Mouse (Mus musculus): Measurements from ENCODE around the gene Clcc1. TPM values are rescaled to one million over a fixed set of nuclear protein-coding genes. Genes with fewer than 3 reads are reported as not detected.
A peak's percentile ranks its signal among the peaks of the same experiment; 100 is the strongest.

The Clcc1 gene
- polyA plus RNA-seq, 2 experiments, result 81.3 to 87.7 TPM

- no peaks in the 10 kb centered on the region for H3K27me3 ChIP-seq (ENCODE audit: control insufficient read depth, insufficient read depth, low read length)
- H3K9ac ChIP-seq (ENCODE audit: low read depth, low read length, severe bottlenecking), result peak within 1 kb of the TSS; percentile 91
- peak within 1 kb of the TSS; percentile 80 for H3K4me3 ChIP-seq (replicated peaks; ENCODE audit: low read length)
- ATAC-seq (ENCODE audit: low FRiP score, low read depth), result peak; percentile 97
- peaks cover 19% of the 10 kb centered on the region for H3K4me1 ChIP-seq (ENCODE audit: control insufficient read depth, insufficient read depth, low read length)
- peak; percentile 76 for TF ChIP-seq POLR2A (IDR thresholded peaks at IDR 0.05; ENCODE audit: borderline replicate concordance, extremely low read depth, insufficient read depth, insufficient read length)
- peak; percentile 98 for DNase-seq (ENCODE audit: low spot score)
- no peaks in the 10 kb centered on the region for H3K36me3 ChIP-seq (ENCODE audit: control insufficient read depth, insufficient read depth, low read length)
- H3K9me3 ChIP-seq (ENCODE audit: control insufficient read depth, low read length), result no peaks in the 10 kb centered on the region
- peak within 1 kb of the TSS; percentile 57 for H3K4me2 ChIP-seq (replicated peaks; ENCODE audit: low read depth, low read length, severe bottlenecking)
- WGBS, result 5% methylated on average over 32 of the region's 53 CpGs
- peak within 1 kb of the TSS; percentile 96 for H3K27ac ChIP-seq (replicated peaks; ENCODE audit: low read depth, low read length)
Measured at GRCm38 (mm10) chr3:108722036-108722872, 68.5 kb downstream of the Clcc1 start, which contains the start of gene Gpsm2. Gpsm2 (minus strand) TSS chr3:108722309.

- DNase-seq (ENCODE audit: low spot score) (no peak), ATAC-seq (ENCODE audit: low FRiP score, low read depth) (no peak)
- Histone ChIP-seq H3K4me1 (ENCODE audit: control insufficient read depth, insufficient read depth, low read length) (peaks cover 8% of the 10 kb centered on the region), H3K4me3 (replicated peaks; ENCODE audit: low read length) (no peak overlapping the region), H3K27me3 (ENCODE audit: control insufficient read depth, insufficient read depth, low read length) (no peaks in the 10 kb centered on the region), H3K27ac (replicated peaks; ENCODE audit: low read depth, low read length) (no peak overlapping the region), H3K36me3 (ENCODE audit: control insufficient read depth, insufficient read depth, low read length) (no peaks in the 10 kb centered on the region), H3K4me2 (replicated peaks; ENCODE audit: low read depth, low read length, severe bottlenecking) (no peak overlapping the region), H3K9ac (ENCODE audit: low read depth, low read length, severe bottlenecking) (no peak overlapping the region), H3K9me3 (ENCODE audit: control insufficient read depth, low read length) (no peaks in the 10 kb centered on the region)
- no peak for TF ChIP-seq POLR2A (IDR thresholded peaks at IDR 0.05; ENCODE audit: borderline replicate concordance, extremely low read depth, insufficient read depth, insufficient read length)
- 90% methylated on average over 7 of the region's 7 CpGs for WGBS
Measured at GRCm38 (mm10) chr3:108726413-108726812, 72.7 kb downstream of the Clcc1 start.

DNA sequence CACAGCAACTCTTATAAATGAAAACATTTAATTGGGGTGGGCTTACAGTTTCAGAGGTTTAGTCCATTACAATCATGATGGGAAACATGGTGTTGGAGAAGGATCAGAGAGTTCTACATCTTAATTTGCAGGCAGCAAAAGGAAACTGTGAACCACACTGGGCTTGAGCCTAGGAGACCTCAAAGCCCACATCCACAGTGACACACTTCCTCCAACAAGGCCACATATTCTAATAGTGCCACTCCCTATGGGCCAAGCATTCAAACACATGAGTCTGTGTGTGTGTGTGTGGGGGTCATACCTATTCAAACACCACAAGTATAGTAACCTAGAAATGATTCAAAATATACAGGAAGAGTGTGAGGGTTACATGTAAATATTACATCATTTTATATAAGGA lies 73.6 kb downstream of the Clcc1 start:
- Histone ChIP-seq H3K9ac (ENCODE audit: low read depth, low read length, severe bottlenecking) (no peak overlapping the region), H3K4me3 (replicated peaks; ENCODE audit: low read length) (no peak overlapping the region), H3K27ac (replicated peaks; ENCODE audit: low read depth, low read length) (no peak overlapping the region), H3K27me3 (ENCODE audit: control insufficient read depth, insufficient read depth, low read length) (no peaks in the 10 kb centered on the region), H3K9me3 (ENCODE audit: control insufficient read depth, low read length) (no peaks in the 10 kb centered on the region), H3K4me2 (replicated peaks; ENCODE audit: low read depth, low read length, severe bottlenecking) (no peak overlapping the region), H3K36me3 (ENCODE audit: control insufficient read depth, insufficient read depth, low read length) (no peaks in the 10 kb centered on the region), H3K4me1 (ENCODE audit: control insufficient read depth, insufficient read depth, low read length) (peaks cover 8% of the 10 kb centered on the region)
- no peak for TF ChIP-seq POLR2A (IDR thresholded peaks at IDR 0.05; ENCODE audit: borderline replicate concordance, extremely low read depth, insufficient read depth, insufficient read length)
- ATAC-seq (ENCODE audit: low FRiP score, low read depth) (no peak), DNase-seq (ENCODE audit: low spot score) (no peak)

DNA sequence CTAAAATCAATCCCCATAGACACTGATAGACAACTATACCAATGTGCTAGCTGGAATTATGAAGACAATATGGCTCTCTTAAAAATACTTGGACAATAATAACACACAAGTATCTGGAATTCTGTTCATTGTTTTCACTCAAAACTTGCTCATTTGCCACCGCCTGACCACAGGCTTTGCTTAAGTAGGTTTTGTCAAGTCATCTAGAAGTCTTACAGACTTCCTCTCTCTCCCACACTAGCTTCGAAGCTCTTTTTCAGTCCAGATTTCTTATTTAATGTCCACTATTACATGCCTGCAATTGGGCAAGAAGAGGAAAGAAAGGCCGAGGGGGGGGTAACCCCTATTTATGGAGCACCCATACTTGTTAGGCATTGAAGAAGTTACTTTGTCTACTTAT lies 74.1 kb downstream of the Clcc1 start:
- no peaks in the 10 kb centered on the region for H3K9me3 ChIP-seq (ENCODE audit: control insufficient read depth, low read length)
- WGBS, result 88% methylated on average over 3 of the region's 3 CpGs
- H3K4me3 ChIP-seq (replicated peaks; ENCODE audit: low read length), result no peak overlapping the region
- H3K9ac ChIP-seq (ENCODE audit: low read depth, low read length, severe bottlenecking), result no peak overlapping the region
- TF ChIP-seq POLR2A (IDR thresholded peaks at IDR 0.05; ENCODE audit: borderline replicate concordance, extremely low read depth, insufficient read depth, insufficient read length), result no peak
- no peak for DNase-seq (ENCODE audit: low spot score)
- no peak overlapping the region for H3K4me2 ChIP-seq (replicated peaks; ENCODE audit: low read depth, low read length, severe bottlenecking)
- H3K4me1 ChIP-seq (ENCODE audit: control insufficient read depth, insufficient read depth, low read length), result peaks cover 8% of the 10 kb centered on the region
- ATAC-seq (ENCODE audit: low FRiP score, low read depth), result no peak
- no peak overlapping the region for H3K27ac ChIP-seq (replicated peaks; ENCODE audit: low read depth, low read length)
- H3K36me3 ChIP-seq (ENCODE audit: control insufficient read depth, insufficient read depth, low read length), result no peaks in the 10 kb centered on the region
- H3K27me3 ChIP-seq (ENCODE audit: control insufficient read depth, insufficient read depth, low read length), result no peaks in the 10 kb centered on the region

Other genes with a start within 250 kb of the Clcc1 start
- 18.9 and 23.3 TPM in 2 replicates for gene Celsr2, start 238.4 kb upstream of the Clcc1 start, polyA plus RNA-seq (2012; rRNA removed)
- 10.5 and 15.5 TPM in 2 replicates for gene Celsr2, start 238.4 kb upstream of the Clcc1 start, polyA plus RNA-seq (2014; fragmentation: Nextera tagmentation; extraction: Ambion mirVana)
- gene Sars, start 208.7 kb upstream of the Clcc1 start, polyA plus RNA-seq (2012; rRNA removed), result 52.4 and 80.2 TPM in 2 replicates
- gene Sars, start 208.7 kb upstream of the Clcc1 start, polyA plus RNA-seq (2014; fragmentation: Nextera tagmentation; extraction: Ambion mirVana), result 108 and 118 TPM in 2 replicates
- gene 1700013F07Rik, start 119.8 kb upstream of the Clcc1 start, polyA plus RNA-seq (2012; rRNA removed), result 0.13 and 0.27 TPM in 2 replicates
- 0.30 TPM in 1 of 2 replicates, not detected in the other for gene 1700013F07Rik, start 119.8 kb upstream of the Clcc1 start, polyA plus RNA-seq (2014; fragmentation: Nextera tagmentation; extraction: Ambion mirVana)
- gene 5330417C22Rik, start 117.4 kb upstream of the Clcc1 start, polyA plus RNA-seq (2012; rRNA removed), result 0.39 and 0.42 TPM in 2 replicates
- 0.82 and 0.83 TPM in 2 replicates for gene 5330417C22Rik, start 117.4 kb upstream of the Clcc1 start, polyA plus RNA-seq (2014; fragmentation: Nextera tagmentation; extraction: Ambion mirVana)
- 10.8 and 14.8 TPM in 2 replicates for gene Tmem167b, start 91.4 kb upstream of the Clcc1 start, polyA plus RNA-seq (2012; rRNA removed)
- 43.9 and 48.2 TPM in 2 replicates for gene Tmem167b, start 91.4 kb upstream of the Clcc1 start, polyA plus RNA-seq (2014; fragmentation: Nextera tagmentation; extraction: Ambion mirVana)
- gene Taf13, start 82.2 kb upstream of the Clcc1 start, polyA plus RNA-seq (2012; rRNA removed), result 16.3 and 25.7 TPM in 2 replicates
- 33.1 and 40.4 TPM in 2 replicates for gene Taf13, start 82.2 kb upstream of the Clcc1 start, polyA plus RNA-seq (2014; fragmentation: Nextera tagmentation; extraction: Ambion mirVana)
- gene Wdr47, start 62.6 kb upstream of the Clcc1 start, polyA plus RNA-seq (2012; rRNA removed), result 14.2 and 14.3 TPM in 2 replicates
- 12.9 and 13.3 TPM in 2 replicates for gene Wdr47, start 62.6 kb upstream of the Clcc1 start, polyA plus RNA-seq (2014; fragmentation: Nextera tagmentation; extraction: Ambion mirVana)
- 38.2 and 55.2 TPM in 2 replicates for gene Gpsm2, start 68.4 kb downstream of the Clcc1 start, polyA plus RNA-seq (2012; rRNA removed)
- gene Gpsm2, start 68.4 kb downstream of the Clcc1 start, polyA plus RNA-seq (2014; fragmentation: Nextera tagmentation; extraction: Ambion mirVana), result 120 and 121 TPM in 2 replicates
- 3.4 and 3.6 TPM in 2 replicates for gene Aknad1, start 85.7 kb downstream of the Clcc1 start, polyA plus RNA-seq (2012; rRNA removed)
- 2.2 TPM in 2 replicates for gene Aknad1, start 85.7 kb downstream of the Clcc1 start, polyA plus RNA-seq (2014; fragmentation: Nextera tagmentation; extraction: Ambion mirVana)
- gene Stxbp3, start 186.6 kb downstream of the Clcc1 start, polyA plus RNA-seq (2012; rRNA removed), result 23.5 and 28.4 TPM in 2 replicates
- gene Stxbp3, start 186.6 kb downstream of the Clcc1 start, polyA plus RNA-seq (2014; fragmentation: Nextera tagmentation; extraction: Ambion mirVana), result 33.0 and 38.1 TPM in 2 replicates
- 0.17 and 0.35 TPM in 2 replicates for gene Fndc7, start 236.1 kb downstream of the Clcc1 start, polyA plus RNA-seq (2012; rRNA removed)
- gene Fndc7, start 236.1 kb downstream of the Clcc1 start, polyA plus RNA-seq (2014; fragmentation: Nextera tagmentation; extraction: Ambion mirVana), result 0.23 and 0.25 TPM in 2 replicates

Measured in limb, embryonic 14.5 days (tissue).